Mouse (Mus musculus) bone marrow macrophage, adult 2 months (primary cell): Measurements from ENCODE around the gene Spag6. TPM values are rescaled to one million over a fixed set of nuclear protein-coding genes. Genes with fewer than 3 reads are reported as not detected.

Experiments
- H3K27ac ChIP-seq: 2 replicates; pipeline ENCODE4 v1.5.1; 2012; ENCODE audit warnings: low read depth, low read length; ENCODE audit not compliant: insufficient read depth
- H3K4me1 ChIP-seq: 2 replicates; pipeline ENCODE4 v1.6.1; 2012; ENCODE audit warnings: low read length; ENCODE audit not compliant: control insufficient read depth, insufficient read depth
- H3K4me3 ChIP-seq: 2 replicates; pipeline ENCODE4 v1.5.1; 2012; ENCODE audit warnings: mild to moderate bottlenecking, low read length, moderate library complexity; ENCODE audit not compliant: insufficient read depth
- CTCF ChIP-seq: IDR thresholded peaks from 2 replicates; pipeline ENCODE4 v1.5.1; 2012; ENCODE audit warnings: low read depth, mild to moderate bottlenecking, low read length, moderate library complexity
- POLR2A ChIP-seq: IDR thresholded peaks from 2 replicates; pipeline ENCODE4 v1.6.1; 2012; ENCODE audit warnings: mild to moderate bottlenecking, low read depth, low read length, borderline replicate concordance
- polyA plus RNA-seq: library from polyadenylated mRNA; stranded (reverse); fragments of >200 nt; gene quantifications from 2 replicates; pipeline ENCODE4 v1.2.4, GENCODE M21; 2012; ENCODE audit not compliant: missing spikeins, insufficient read depth, insufficient read length

The Spag6 gene
- polyA plus RNA-seq, 1 experiment: not detected

DNA sequence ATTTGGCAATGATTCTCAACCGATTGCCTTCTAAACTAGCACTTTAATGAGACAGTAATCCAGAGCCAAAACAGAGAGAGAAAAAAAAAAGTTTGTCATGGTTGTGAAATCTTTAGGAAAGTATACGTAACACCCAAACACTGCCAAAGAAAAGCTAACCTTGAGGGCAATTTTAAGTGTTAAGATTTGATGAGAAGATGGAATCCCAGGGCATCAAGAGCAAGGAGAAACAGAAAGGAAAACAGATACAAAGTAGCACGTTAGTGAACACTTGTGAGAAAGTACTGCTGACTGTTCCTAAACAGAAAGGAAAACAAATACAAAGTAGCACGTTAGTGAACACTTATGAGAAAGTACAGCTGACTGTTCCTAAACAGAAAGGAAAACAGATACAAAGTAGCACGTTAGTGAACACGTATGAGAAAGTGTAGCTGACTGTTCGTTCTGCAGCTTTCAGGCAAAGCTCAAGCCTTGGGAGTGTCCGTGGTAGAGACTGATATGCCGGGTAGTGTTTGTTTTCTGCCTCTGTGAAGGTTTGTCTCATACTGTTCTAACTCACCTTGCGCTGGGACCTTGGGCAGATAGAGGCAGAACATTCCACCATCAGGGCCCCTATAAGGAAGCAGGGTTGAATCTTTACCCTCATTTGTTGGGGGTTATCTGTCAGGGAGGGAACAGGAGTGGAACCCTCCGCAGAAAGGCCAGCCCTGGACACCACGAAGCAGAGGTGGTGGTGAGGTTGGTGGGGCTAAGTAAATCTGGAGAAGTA, 71.8 kb downstream of the Spag6 start:
- H3K4me3 ChIP-seq: peak overlapping the region; percentile 57
- TF ChIP-seq CTCF: no peak
- TF ChIP-seq POLR2A: no peak
- H3K27ac ChIP-seq: no peak overlapping the region; the same call in 1 of the 2 replicates
- H3K4me1 ChIP-seq: peaks cover 6% of the 10 kb centered on the region; the same call in 1 of the 2 replicates

GRCm38 (mm10) chr2:18766441-18766820, 72.6 kb downstream of the Spag6 start:
- TF ChIP-seq POLR2A (no peak), CTCF (no peak)
- Histone ChIP-seq H3K4me3 (peak overlapping the region; percentile 89), H3K4me1 (peaks cover 6% of the 10 kb centered on the region), H3K27ac (peak overlapping the region; percentile 84)

DNA sequence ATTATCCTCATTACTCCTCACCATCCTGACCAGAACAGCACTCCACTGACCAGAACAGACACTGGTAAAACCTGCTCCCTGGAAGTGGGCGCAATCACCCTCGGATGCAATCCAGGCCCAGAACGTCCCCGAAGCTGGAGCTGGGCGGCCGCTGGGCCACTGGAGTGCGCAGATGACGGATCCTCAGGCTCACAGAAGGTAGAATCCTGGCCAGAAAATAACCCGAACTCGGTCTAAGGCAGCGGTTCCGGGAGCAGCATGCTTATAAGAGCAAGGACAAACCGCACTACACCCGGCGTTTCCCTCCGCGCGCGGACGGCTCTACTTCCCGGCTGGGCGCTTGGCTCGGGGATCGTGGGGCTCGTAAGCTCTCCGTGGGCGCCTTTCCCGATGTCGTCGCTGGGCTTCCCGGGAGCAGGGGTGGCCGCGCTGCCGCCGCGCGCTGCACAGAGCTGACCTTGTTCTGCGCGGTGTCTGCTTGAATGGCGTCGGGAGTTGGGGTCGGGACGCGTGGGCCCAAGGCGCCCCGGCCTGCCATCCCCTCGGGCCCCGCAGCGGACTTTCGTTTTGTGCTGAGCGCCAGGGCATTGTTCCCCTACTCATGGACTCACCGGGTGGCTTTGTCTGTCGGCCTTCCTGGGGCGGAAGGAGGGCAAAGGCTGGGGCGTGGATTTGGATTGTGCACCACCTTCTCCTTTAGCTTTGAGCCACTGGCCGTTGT, 73.1 kb downstream of the Spag6 start:
- H3K4me1 ChIP-seq: peaks cover 11% of the 10 kb centered on the region
- H3K27ac ChIP-seq: peak overlapping the region; percentile 84
- H3K4me3 ChIP-seq: peak overlapping the region; percentile 89
- peak; percentile 78; the same call in 1 of the 2 replicates for TF ChIP-seq POLR2A
- no peak for TF ChIP-seq CTCF

DNA sequence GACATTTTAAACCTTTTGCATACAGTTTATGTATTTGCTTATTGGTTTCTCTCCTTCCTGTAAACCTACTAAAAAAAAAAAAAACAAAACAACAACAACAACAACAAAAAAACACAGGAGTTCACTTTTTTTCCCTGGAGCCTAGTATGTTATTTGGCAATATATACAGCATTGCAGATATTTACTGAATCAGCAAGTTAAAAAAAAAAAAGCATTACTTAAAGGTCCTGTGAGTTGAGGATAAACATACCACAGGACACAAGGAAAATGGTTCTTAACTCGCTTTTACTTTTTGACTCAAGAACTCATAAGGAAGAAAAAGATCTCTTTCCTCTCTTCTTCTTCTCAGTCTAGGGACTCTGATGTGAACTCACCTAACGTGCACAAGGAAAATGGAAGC, 74.6 kb downstream of the Spag6 start:
- H3K4me3 ChIP-seq: no peak overlapping the region
- no peak for TF ChIP-seq POLR2A
- TF ChIP-seq CTCF: no peak

GRCm38 (mm10) chr2:18772413-18772812, 78.6 kb downstream of the Spag6 start:
- H3K4me3 ChIP-seq: peak overlapping the region; percentile 13
- TF ChIP-seq POLR2A (no peak), CTCF (no peak)
- H3K4me1 ChIP-seq: peaks cover 15% of the 10 kb centered on the region
- H3K27ac ChIP-seq: peak overlapping the region; percentile 34; the same call in 1 of the 2 replicates

More for the DNA sequence above, 74.6 kb downstream of the Spag6 start:
- H3K4me1 ChIP-seq: peaks cover 14% of the 10 kb centered on the region
- H3K27ac ChIP-seq: no peak overlapping the region

GRCm38 (mm10) chr2:18774326-18774725, 80.5 kb downstream of the Spag6 start:
- Histone ChIP-seq H3K4me3 (no peak overlapping the region), H3K27ac (no peak overlapping the region), H3K4me1 (peaks cover 15% of the 10 kb centered on the region)
- no peak for TF ChIP-seq CTCF
- TF ChIP-seq POLR2A: no peak

GRCm38 (mm10) chr2:18778220-18778619, 84.4 kb downstream of the Spag6 start:
- Histone ChIP-seq H3K27ac (no peak overlapping the region), H3K4me3 (no peak overlapping the region), H3K4me1 (peaks cover 2% of the 10 kb centered on the region; the same call in 1 of the 2 replicates)
- TF ChIP-seq POLR2A (no peak), CTCF (no peak)

DNA sequence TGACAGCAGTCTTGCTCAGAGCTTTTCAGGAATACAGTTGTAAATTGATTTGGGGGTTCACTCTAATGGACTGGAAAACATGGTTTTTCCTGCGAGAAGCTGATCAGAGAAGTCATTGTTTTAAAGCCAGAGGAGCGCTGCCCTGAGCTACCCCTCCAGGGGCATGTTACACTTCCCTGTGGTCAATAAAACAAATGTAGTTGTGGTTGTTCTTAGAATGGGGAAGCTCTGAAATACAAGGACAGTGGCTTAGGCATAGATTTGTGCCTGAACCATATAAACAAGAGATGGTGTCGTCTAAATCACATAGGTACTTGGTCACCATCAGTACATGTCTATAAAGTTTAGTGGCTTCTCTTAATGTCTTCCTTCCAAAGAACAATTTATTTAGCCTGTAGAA, 86.0 kb downstream of the Spag6 start:
- H3K4me3 ChIP-seq: no peak overlapping the region
- no peak overlapping the region for H3K27ac ChIP-seq
- no peak for TF ChIP-seq CTCF
- no peak for TF ChIP-seq POLR2A
- no peaks in the 10 kb centered on the region for H3K4me1 ChIP-seq

DNA sequence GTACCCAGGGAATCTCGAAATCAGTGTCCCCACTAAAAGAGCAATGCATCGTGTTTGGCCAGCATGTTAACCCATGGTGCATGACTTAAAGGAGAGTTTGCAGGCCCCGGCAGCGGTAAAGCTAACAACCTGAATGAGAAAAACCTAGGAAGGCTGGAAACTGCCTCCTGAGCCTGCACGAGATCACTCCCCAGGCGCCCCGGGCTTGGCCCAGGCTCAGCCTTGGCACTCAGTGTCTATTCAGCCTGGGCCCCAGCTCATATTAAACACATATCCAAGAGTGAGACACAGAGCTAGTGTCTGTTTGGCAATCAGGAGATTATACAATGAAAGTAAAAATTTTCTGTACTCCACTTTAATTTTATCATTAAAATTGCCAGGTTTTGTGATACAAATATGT, 87.5 kb downstream of the Spag6 start:
- H3K4me3 ChIP-seq: no peak overlapping the region
- H3K27ac ChIP-seq: no peak overlapping the region
- no peak for TF ChIP-seq CTCF
- no peak for TF ChIP-seq POLR2A
- H3K4me1 ChIP-seq: no peaks in the 10 kb centered on the region

DNA sequence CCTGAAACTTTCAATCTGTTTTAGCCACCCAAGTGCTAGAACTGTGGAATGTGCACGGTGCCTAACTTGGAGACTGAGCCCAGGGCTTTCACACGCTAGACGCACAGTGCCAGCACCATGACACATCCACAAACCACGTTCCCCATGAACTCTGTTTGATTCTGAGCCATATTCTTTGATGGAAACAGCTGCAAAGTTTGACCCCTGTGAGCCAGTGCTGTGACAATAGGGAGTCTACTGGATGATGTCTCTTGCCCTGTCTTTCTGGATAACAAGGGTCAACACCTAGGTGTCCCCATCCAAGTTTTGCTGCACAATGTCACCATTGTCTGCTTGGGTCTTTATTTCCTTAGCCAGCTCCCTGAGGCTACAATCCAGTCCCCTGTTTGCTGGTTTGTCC, 100.4 kb downstream of the Spag6 start:
- Histone ChIP-seq H3K27ac (no peak overlapping the region), H3K4me3 (no peak overlapping the region), H3K4me1 (peaks cover 2% of the 10 kb centered on the region)
- TF ChIP-seq CTCF (no peak), POLR2A (no peak)
